Mouse (Mus musculus): ENCODE data around the gene Rnf114. TPM values are rescaled to one million over a fixed set of nuclear protein-coding genes. Genes with fewer than 3 reads are reported as not detected.
A peak's percentile ranks its signal among the peaks of the same experiment; 100 is the strongest.

Gene Rnf114
- polyA plus RNA-seq, 1 experiment: 234 TPM

DNA sequence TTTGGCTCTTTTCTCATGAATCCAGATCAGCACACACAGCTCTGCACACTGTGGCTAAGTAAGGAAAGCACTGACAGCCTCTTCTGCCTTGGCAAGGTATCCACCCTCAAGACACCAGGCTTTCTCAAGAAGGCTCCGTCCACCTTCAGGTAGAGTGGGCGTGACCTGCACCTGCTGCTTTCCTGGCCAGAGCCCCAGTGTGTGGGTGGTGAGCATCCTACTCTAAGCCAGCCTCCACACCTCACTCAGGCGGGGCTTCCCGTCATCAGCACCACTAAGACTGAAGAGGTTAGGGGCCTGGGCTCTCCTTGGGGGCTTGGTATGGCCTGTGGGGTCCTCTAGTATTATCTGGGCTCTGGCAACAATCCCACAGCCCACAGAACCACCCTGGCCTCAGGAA is 5.9 kb upstream of the Rnf114 start:
- Histone ChIP-seq H3K27ac (ENCODE audit: control insufficient read depth, insufficient read depth, low read length) (no peak overlapping the region), H3K36me3 (ENCODE audit: control insufficient read depth, insufficient read depth, low read length) (peaks cover 21% of the 10 kb centered on the region), H3K4me3 (ENCODE audit: control insufficient read depth, insufficient read depth, low read length) (no peak overlapping the region), H3K27me3 (ENCODE audit: control insufficient read depth, insufficient read depth, low read length) (no peaks in the 10 kb centered on the region), H3K4me1 (replicated peaks; ENCODE audit: control insufficient read depth, insufficient read depth, low read length) (peaks cover 14% of the 10 kb centered on the region)
- no peak for DNase-seq
- no peak for TF ChIP-seq POLR2A (IDR thresholded peaks at IDR 0.05; ENCODE audit: control insufficient read depth, extremely low read depth, insufficient read depth, low read length, poor library complexity)
- TF ChIP-seq CTCF (IDR thresholded peaks at IDR 0.05; ENCODE audit: borderline replicate concordance, control insufficient read depth, extremely low read depth, insufficient read depth, low read length, poor library complexity): no peak
- WGBS: 94% methylated on average over 4 of the region's 4 CpGs

DNA sequence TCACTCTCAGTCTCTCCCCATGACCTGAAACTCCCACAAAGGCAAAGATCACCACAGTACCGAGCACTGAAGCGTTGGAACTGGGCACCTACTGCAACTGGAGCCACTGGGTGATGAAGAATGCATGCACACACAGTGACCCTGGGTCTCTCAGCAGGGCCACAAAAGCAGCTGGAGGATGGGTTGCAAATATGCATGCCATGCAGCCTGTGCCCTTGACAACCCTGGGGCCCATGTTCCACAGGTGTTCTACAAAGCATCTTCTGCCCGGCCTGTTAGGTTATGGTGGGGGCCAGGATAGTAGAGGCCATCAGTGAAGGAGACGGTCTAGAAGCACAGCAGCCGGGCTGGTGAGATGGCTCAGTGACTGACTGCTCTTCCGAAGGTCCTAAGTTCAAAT is 4.9 kb upstream of the Rnf114 start:
- no peak for TF ChIP-seq POLR2A (IDR thresholded peaks at IDR 0.05; ENCODE audit: control insufficient read depth, extremely low read depth, insufficient read depth, low read length, poor library complexity)
- TF ChIP-seq CTCF (IDR thresholded peaks at IDR 0.05; ENCODE audit: borderline replicate concordance, control insufficient read depth, extremely low read depth, insufficient read depth, low read length, poor library complexity): no peak
- Histone ChIP-seq H3K36me3 (ENCODE audit: control insufficient read depth, insufficient read depth, low read length) (peaks cover 21% of the 10 kb centered on the region), H3K27me3 (ENCODE audit: control insufficient read depth, insufficient read depth, low read length) (no peaks in the 10 kb centered on the region), H3K4me3 (ENCODE audit: control insufficient read depth, insufficient read depth, low read length) (no peak overlapping the region), H3K27ac (ENCODE audit: control insufficient read depth, insufficient read depth, low read length) (no peak overlapping the region), H3K4me1 (replicated peaks; ENCODE audit: control insufficient read depth, insufficient read depth, low read length) (peaks cover 21% of the 10 kb centered on the region)
- DNase-seq: no peak
- whole genome bisulfite sequencing: 98% methylated on average over 6 of the region's 6 CpGs

DNA sequence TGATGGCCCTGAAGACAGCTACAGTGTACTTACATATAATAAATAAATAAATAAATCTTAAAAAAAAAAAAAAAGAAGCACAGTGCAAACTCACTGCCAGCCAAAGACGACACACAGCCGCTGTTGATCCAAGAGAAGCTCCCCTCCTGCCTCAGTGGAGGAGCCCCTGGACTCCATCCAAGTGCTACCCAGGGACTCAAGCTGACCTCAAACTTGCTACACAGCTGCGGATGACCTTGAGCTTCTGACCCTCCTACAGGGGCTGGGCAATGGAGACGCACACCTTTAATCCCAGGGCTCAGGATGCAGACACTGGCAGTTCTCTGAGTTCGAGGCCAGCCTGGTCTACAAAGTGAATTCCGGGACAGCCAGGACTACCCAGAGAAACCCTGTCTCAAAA is 4.5 kb upstream of the Rnf114 start:
- TF ChIP-seq CTCF (IDR thresholded peaks at IDR 0.05; ENCODE audit: borderline replicate concordance, control insufficient read depth, extremely low read depth, insufficient read depth, low read length, poor library complexity) (no peak), POLR2A (IDR thresholded peaks at IDR 0.05; ENCODE audit: control insufficient read depth, extremely low read depth, insufficient read depth, low read length, poor library complexity) (no peak)
- 93% methylated on average over 6 of the region's 6 CpGs for WGBS
- no peak overlapping the region for H3K27ac ChIP-seq (ENCODE audit: control insufficient read depth, insufficient read depth, low read length)
- no peak overlapping the region for H3K4me3 ChIP-seq (ENCODE audit: control insufficient read depth, insufficient read depth, low read length)
- peaks cover 21% of the 10 kb centered on the region for H3K4me1 ChIP-seq (replicated peaks; ENCODE audit: control insufficient read depth, insufficient read depth, low read length)
- no peaks in the 10 kb centered on the region for H3K27me3 ChIP-seq (ENCODE audit: control insufficient read depth, insufficient read depth, low read length)
- DNase-seq: no peak
- H3K36me3 ChIP-seq (ENCODE audit: control insufficient read depth, insufficient read depth, low read length): peaks cover 17% of the 10 kb centered on the region

DNA sequence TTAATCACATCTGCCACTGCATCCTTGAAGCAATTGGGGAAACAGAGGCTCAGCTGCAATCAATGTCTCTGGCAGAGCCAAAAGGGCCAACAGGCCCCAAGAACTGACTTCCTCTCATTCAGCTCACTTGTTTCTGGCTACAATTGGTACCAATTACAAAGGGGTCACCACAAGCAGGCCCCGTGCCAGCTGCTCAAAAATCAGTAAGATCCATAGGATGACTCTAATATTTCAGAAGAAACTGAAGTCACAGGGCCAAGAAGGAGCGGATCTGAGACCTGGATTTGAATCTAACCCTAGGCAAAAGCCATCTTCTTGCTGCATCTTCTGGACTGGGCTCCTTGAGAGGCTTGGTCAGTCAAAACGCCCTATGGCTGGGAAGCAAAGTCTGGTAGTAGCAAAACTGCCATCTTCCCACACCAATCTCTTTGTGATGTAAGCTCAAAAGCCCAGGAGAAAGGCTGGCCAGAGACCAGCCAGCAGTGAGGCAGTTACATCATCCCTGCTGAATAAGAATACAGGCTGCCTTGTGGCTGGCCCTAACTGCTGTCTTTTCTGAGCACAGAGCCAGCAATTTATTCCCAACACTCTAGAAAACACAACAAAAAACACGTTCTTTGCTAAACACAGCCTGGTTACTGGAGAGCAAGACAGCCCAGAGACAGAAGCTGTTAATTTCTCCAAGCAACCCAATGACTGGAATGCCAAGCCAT is 1.5 kb upstream of the Rnf114 start:
- TF ChIP-seq POLR2A (IDR thresholded peaks at IDR 0.05; ENCODE audit: control insufficient read depth, extremely low read depth, insufficient read depth, low read length, poor library complexity) (no peak), CTCF (IDR thresholded peaks at IDR 0.05; ENCODE audit: borderline replicate concordance, control insufficient read depth, extremely low read depth, insufficient read depth, low read length, poor library complexity) (no peak)
- Histone ChIP-seq H3K4me3 (ENCODE audit: control insufficient read depth, insufficient read depth, low read length) (no peak overlapping the region), H3K4me1 (replicated peaks; ENCODE audit: control insufficient read depth, insufficient read depth, low read length) (peaks cover 24% of the 10 kb centered on the region), H3K27ac (ENCODE audit: control insufficient read depth, insufficient read depth, low read length) (no peak overlapping the region), H3K36me3 (ENCODE audit: control insufficient read depth, insufficient read depth, low read length) (no peaks in the 10 kb centered on the region), H3K27me3 (ENCODE audit: control insufficient read depth, insufficient read depth, low read length) (no peaks in the 10 kb centered on the region)
- 90% methylated on average over 4 of the region's 4 CpGs for WGBS
- DNase-seq: no peak

DNA sequence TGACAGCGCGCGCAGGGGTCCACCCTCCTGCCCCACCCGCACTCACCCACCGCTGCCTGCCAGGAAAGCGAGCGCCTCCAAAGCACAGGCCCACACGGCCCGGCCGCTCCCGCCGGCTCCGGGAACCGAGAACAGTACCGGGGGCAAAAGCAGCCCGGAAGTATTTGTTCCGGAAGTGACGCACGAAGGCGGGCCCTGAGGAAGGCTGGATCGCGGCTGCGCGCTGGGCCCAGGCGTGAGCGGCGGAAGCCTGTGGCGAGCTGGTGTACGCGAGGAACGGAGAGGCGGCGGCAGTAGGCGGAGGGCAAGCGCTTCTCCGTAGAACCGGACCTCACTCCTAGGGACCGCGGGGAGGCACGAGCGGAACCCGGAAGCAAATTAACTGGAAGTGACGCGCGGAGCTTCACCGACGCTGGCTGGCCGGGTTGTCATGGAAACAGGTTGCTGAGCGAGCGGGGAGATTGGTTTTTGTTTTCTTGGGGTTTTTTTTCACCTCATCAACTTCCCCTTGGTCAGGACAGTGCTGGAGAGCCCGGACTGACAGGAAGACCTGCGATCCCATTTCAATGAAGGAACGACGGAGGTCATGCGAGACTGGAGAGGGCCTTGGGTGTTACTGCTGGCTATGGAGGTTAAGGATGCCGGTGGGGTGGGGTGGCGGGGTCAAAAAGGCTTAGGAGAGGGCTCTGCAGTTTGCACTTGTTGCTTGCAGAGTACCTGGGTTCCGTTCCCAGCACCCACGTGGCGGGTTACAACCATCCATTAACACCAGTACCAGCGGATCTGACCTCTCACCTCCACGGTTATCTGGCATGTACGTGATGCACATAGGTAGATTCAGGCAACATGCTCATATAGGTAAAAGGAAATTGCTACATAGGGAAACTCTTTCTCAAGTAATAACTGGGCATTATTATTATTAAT is 530 bp downstream of the Rnf114 start, which contains the start of gene Spata2:
TSS of gene Spata2 (minus strand) at position 175 of the 924 bp plus-strand sequence.
- H3K27me3 ChIP-seq (ENCODE audit: control insufficient read depth, insufficient read depth, low read length): no peaks in the 10 kb centered on the region
- TF ChIP-seq CTCF (IDR thresholded peaks at IDR 0.05; ENCODE audit: borderline replicate concordance, control insufficient read depth, extremely low read depth, insufficient read depth, low read length, poor library complexity) (peak; percentile 37; the same call in 1 of the 2 replicates), POLR2A (IDR thresholded peaks at IDR 0.05; ENCODE audit: control insufficient read depth, extremely low read depth, insufficient read depth, low read length, poor library complexity) (peak; percentile 58; the same call in 1 of the 2 replicates)
- peak; percentile 94 for DNase-seq
- H3K4me1 ChIP-seq (replicated peaks; ENCODE audit: control insufficient read depth, insufficient read depth, low read length): peaks cover 20% of the 10 kb centered on the region
- 3% methylated on average over 63 of the region's 63 CpGs for WGBS
- H3K27ac ChIP-seq (ENCODE audit: control insufficient read depth, insufficient read depth, low read length): peak within 1 kb of the TSS; percentile 35
- peak within 1 kb of the TSS; percentile 62 for H3K4me3 ChIP-seq (ENCODE audit: control insufficient read depth, insufficient read depth, low read length)
- no peaks in the 10 kb centered on the region for H3K36me3 ChIP-seq (ENCODE audit: control insufficient read depth, insufficient read depth, low read length)

DNA sequence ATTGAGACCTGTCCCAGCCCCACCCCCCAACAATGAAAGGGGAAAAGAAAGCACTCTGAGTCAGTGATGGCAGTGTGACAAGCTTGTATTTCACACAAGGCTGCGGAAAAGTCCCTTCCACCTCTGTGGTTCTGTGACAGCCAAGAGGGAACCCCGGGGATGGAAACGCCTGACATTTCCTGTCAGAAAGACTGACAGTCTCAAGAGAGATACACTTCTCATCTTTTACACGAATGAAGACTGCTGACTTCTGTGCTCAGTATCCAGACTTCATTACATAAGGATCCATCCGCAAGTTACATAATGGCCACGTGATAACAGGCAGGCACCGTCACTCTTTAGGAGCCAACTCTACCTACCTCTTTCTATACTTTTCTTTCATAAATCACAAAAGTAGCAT is 4.0 kb downstream of the Rnf114 start:
- H3K4me1 ChIP-seq (replicated peaks; ENCODE audit: control insufficient read depth, insufficient read depth, low read length): peaks cover 12% of the 10 kb centered on the region
- WGBS: 53% methylated on average over 7 of the region's 7 CpGs
- no peaks in the 10 kb centered on the region for H3K36me3 ChIP-seq (ENCODE audit: control insufficient read depth, insufficient read depth, low read length)
- DNase-seq: no peak
- no peak overlapping the region for H3K27ac ChIP-seq (ENCODE audit: control insufficient read depth, insufficient read depth, low read length)
- no peaks in the 10 kb centered on the region for H3K27me3 ChIP-seq (ENCODE audit: control insufficient read depth, insufficient read depth, low read length)
- H3K4me3 ChIP-seq (ENCODE audit: control insufficient read depth, insufficient read depth, low read length): no peak overlapping the region
- no peak for TF ChIP-seq POLR2A (IDR thresholded peaks at IDR 0.05; ENCODE audit: control insufficient read depth, extremely low read depth, insufficient read depth, low read length, poor library complexity)
- TF ChIP-seq CTCF (IDR thresholded peaks at IDR 0.05; ENCODE audit: borderline replicate concordance, control insufficient read depth, extremely low read depth, insufficient read depth, low read length, poor library complexity): no peak

Data from thymus, adult 2 months (tissue).